9 mouse cellular contexts compared by ENCODE assay signal in the genomic region with DNA sequence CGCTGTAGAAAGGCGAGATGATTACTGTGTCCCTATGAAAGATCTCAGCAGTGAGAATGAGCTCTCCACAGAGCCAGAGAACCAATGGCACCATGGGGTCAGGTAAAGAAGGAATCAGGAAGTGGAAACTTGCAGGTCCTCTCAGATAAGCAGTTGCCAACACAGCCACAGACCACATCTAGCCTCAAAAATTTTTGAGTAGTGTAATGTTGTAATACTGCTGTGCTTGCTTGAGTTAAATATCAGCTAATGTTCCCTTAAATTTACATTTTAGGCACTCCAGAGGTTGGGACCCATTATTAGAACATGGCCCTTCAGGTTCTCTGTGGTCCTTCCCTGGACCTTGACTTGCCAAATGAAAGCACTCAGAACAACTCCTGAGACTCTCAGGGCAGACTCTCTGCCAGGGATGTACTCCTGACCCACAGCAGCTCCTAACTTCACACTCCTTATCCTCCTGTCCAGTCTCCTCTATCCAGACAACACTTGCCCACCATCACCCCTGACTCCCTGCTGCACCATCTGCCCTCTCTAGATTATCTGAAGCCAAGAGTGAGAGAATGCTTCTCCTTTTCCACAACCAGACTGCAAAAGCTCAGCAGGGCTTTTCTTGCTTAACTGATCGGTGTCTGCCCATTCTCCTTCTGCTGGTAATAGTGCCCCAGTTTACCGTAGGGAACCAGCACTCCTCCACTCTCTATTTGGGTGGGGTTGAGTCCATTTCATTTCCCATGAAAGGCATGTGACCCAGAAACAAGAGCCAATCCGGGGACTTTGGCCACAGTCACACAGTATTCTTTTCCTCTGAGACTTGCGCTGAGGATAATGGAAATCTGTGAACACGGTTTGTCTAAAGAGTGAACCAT. TPM values are rescaled to one million over a fixed set of nuclear protein-coding genes. Genes with fewer than 3 reads are reported as not detected.
DNase-seq lines count a peak whose midpoint lies in the region; ATAC-seq and TF ChIP-seq lines count a peak whose summit lies in the region.
"Had no signal": no experiment of that assay in that cellular context is flagged by ENCODE, and none has a peak within 500 bp of the region (broad histone marks: within the 10 kb centered on the region; RNA-seq: fewer than 3 reads in every experiment).

No protein-coding gene starts in this region.

- H3K4me3 ChIP-seq in forebrain, embryonic 12.5 days (replicated peaks): no peak overlapping the region
- no peak overlapping the region for H3K4me3 ChIP-seq in forebrain, embryonic 11.5 days (ENCODE audit: low read depth, low read length)
- no peak overlapping the region for H3K4me3 ChIP-seq in neural tube, embryonic 12.5 days
- peak overlapping the region; percentile 11 for H3K4me3 ChIP-seq in liver, embryonic 16.5 days (ENCODE audit: low read depth, low read length)
- H3K4me3 ChIP-seq in olfactory bulb, adult 2 months (ENCODE audit: insufficient read depth, low read depth, low read length): no peak overlapping the region
- H3K4me3 ChIP-seq: limb, embryonic 15.5 days had no signal

- no peak for ATAC-seq in forebrain, embryonic 12.5 days (ENCODE audit: low FRiP score)
- no peak for ATAC-seq in forebrain, embryonic 11.5 days (replicated peaks; ENCODE audit: low FRiP score)
- no peak for ATAC-seq in neural tube, embryonic 12.5 days (ENCODE audit: low FRiP score, low read depth)
- no peak for ATAC-seq in liver, embryonic 16.5 days (ENCODE audit: low read depth)

- WGBS in forebrain, embryonic 12.5 days: 80% methylated on average over 7 of the region's 7 CpGs
- WGBS in forebrain, embryonic 11.5 days: 80% methylated on average over 7 of the region's 7 CpGs
- 87% methylated on average over 7 of the region's 7 CpGs for WGBS in neural tube, embryonic 12.5 days
- 33% methylated on average over 7 of the region's 7 CpGs for WGBS in liver, embryonic 16.5 days (ENCODE audit: insufficient replicate concordance)
- 51% methylated on average over 7 of the region's 7 CpGs for WGBS in olfactory bulb, adult 2 months

- no peaks in the 10 kb centered on the region for H3K36me3 ChIP-seq in forebrain, embryonic 12.5 days (replicated peaks)
- H3K36me3 ChIP-seq in forebrain, embryonic 11.5 days (ENCODE audit: control insufficient read depth, insufficient read depth, low read length): no peaks in the 10 kb centered on the region
- no peaks in the 10 kb centered on the region for H3K36me3 ChIP-seq in neural tube, embryonic 12.5 days
- H3K36me3 ChIP-seq in liver, embryonic 16.5 days (ENCODE audit: control insufficient read depth, insufficient read depth): no peaks in the 10 kb centered on the region
- H3K36me3 ChIP-seq: limb, embryonic 15.5 days had no signal

- DNase-seq in forebrain, embryonic 11.5 days (ENCODE audit: low spot score): no peak
- no peak for DNase-seq in neural tube, embryonic 10.5 days (ENCODE audit: extremely low spot score, low spot score)
- DNase-seq in frontal cortex, postnatal 14 days (ENCODE audit: low spot score in 2 of 2): no peak
- no peak for DNase-seq in MN1 (ENCODE audit: low spot score)

- no peak overlapping the region for H3K4me2 ChIP-seq in forebrain, embryonic 12.5 days
- H3K4me2 ChIP-seq in forebrain, embryonic 11.5 days (ENCODE audit: low read depth, low read length, severe bottlenecking): no peak overlapping the region
- H3K4me2 ChIP-seq in neural tube, embryonic 12.5 days (replicated peaks): no peak overlapping the region
- H3K4me2 ChIP-seq in liver, embryonic 16.5 days (ENCODE audit: low read depth, low read length): peak overlapping the region; percentile 41
- H3K4me2 ChIP-seq: limb, embryonic 15.5 days had no signal

- peaks cover 38% of the 10 kb centered on the region for H3K4me1 ChIP-seq in forebrain, embryonic 12.5 days
- H3K4me1 ChIP-seq in forebrain, embryonic 11.5 days (replicated peaks; ENCODE audit: control insufficient read depth, insufficient read depth, low read length): peaks cover 7% of the 10 kb centered on the region; the same call in 1 of the 2 replicates
- H3K4me1 ChIP-seq in neural tube, embryonic 12.5 days: peaks cover 29% of the 10 kb centered on the region
- peaks cover 46% of the 10 kb centered on the region for H3K4me1 ChIP-seq in liver, embryonic 16.5 days (ENCODE audit: control insufficient read depth, low read depth, low read length)
- H3K4me1 ChIP-seq in olfactory bulb, adult 2 months (ENCODE audit: control insufficient read depth, insufficient read depth, low read length): peaks cover 19% of the 10 kb centered on the region

- TF ChIP-seq POLR2A in olfactory bulb, adult 2 months (IDR thresholded peaks at IDR 0.05; ENCODE audit: insufficient read depth, low read depth, low read length): no peak

- no peaks in the 10 kb centered on the region for H3K9me3 ChIP-seq in forebrain, embryonic 12.5 days
- H3K9me3 ChIP-seq in forebrain, embryonic 11.5 days (ENCODE audit: control insufficient read depth, low read length): no peaks in the 10 kb centered on the region
- no peaks in the 10 kb centered on the region for H3K9me3 ChIP-seq in neural tube, embryonic 12.5 days
- H3K9me3 ChIP-seq in liver, embryonic 16.5 days (replicated peaks; ENCODE audit: control insufficient read depth, low read length): no peaks in the 10 kb centered on the region
- H3K9me3 ChIP-seq: limb, embryonic 15.5 days had no signal

- H3K9ac ChIP-seq in forebrain, embryonic 12.5 days: 0 out of 2 replicates have a peak overlapping the region, but pooled peaks have one; percentile 13
- H3K9ac ChIP-seq in forebrain, embryonic 11.5 days (ENCODE audit: low read length): no peak overlapping the region
- H3K9ac ChIP-seq in neural tube, embryonic 12.5 days: 0 out of 2 replicates have a peak overlapping the region, but pooled peaks have one; percentile 6
- H3K9ac ChIP-seq in liver, embryonic 16.5 days (ENCODE audit: low read depth, low read length): peak overlapping the region; percentile 24
- H3K9ac ChIP-seq: limb, embryonic 15.5 days had no signal

- H3K27ac ChIP-seq in forebrain, embryonic 12.5 days: no peak overlapping the region
- no peak overlapping the region for H3K27ac ChIP-seq in forebrain, embryonic 11.5 days (ENCODE audit: low read depth, low read length)
- no peak overlapping the region for H3K27ac ChIP-seq in neural tube, embryonic 12.5 days
- peak overlapping the region; percentile 65 for H3K27ac ChIP-seq in liver, embryonic 16.5 days (ENCODE audit: low read length)
- peak overlapping the region; percentile 71; the same call in 1 of the 2 replicates for H3K27ac ChIP-seq in olfactory bulb, adult 2 months (ENCODE audit: insufficient read depth, low read depth, low read length)
- H3K27ac ChIP-seq: limb, embryonic 15.5 days had no signal

- no peak for TF ChIP-seq CTCF in olfactory bulb, adult 2 months (IDR thresholded peaks at IDR 0.05; ENCODE audit: insufficient read depth, low read depth, low read length)

- no peaks in the 10 kb centered on the region for H3K27me3 ChIP-seq in forebrain, embryonic 12.5 days
- no peaks in the 10 kb centered on the region for H3K27me3 ChIP-seq in forebrain, embryonic 11.5 days (ENCODE audit: control insufficient read depth, insufficient read depth, low read length)
- H3K27me3 ChIP-seq in neural tube, embryonic 12.5 days (replicated peaks): no peaks in the 10 kb centered on the region
- H3K27me3 ChIP-seq in liver, embryonic 16.5 days (ENCODE audit: control insufficient read depth, insufficient read depth, low read depth, low read length): no peaks in the 10 kb centered on the region
- H3K27me3 ChIP-seq: limb, embryonic 15.5 days had no signal

RNA-seq across cellular contexts. Expression of a gene that starts 3.5 kb away (rescaled TPM):
- polyA plus RNA-seq in forebrain, embryonic 12.5 days (2016; fragmentation: Nextera tagmentation; extraction: Ambion mirVana): 62.0 and 64.0 TPM in 2 replicates
- 60.6 and 63.5 TPM in 2 replicates for polyA plus RNA-seq in forebrain, embryonic 11.5 days (2014; fragmentation: Nextera tagmentation; extraction: Ambion mirVana)
- polyA plus RNA-seq in neural tube, embryonic 12.5 days (2016; fragmentation: Nextera tagmentation; extraction: Ambion mirVana): 69.2 and 71.6 TPM in 2 replicates
- polyA plus RNA-seq in liver, embryonic 16.5 days (2015; fragmentation: Nextera tagmentation; extraction: Ambion mirVana): 18.4 and 19.8 TPM in 2 replicates
- polyA plus RNA-seq in olfactory bulb, adult 2 months (2012; ENCODE audit: insufficient read depth, insufficient read length, low replicate concordance, missing spikeins): not detected in 2 replicates

RNA-seq across cellular contexts. Expression of a gene that starts 3.6 kb away (rescaled TPM):
- polyA plus RNA-seq in forebrain, embryonic 12.5 days (2016; fragmentation: Nextera tagmentation; extraction: Ambion mirVana): 22.6 and 24.1 TPM in 2 replicates
- polyA plus RNA-seq in forebrain, embryonic 11.5 days (2014; fragmentation: Nextera tagmentation; extraction: Ambion mirVana): 32.4 and 35.6 TPM in 2 replicates
- 19.7 and 23.1 TPM in 2 replicates for polyA plus RNA-seq in neural tube, embryonic 12.5 days (2016; fragmentation: Nextera tagmentation; extraction: Ambion mirVana)
- 8.8 and 10.1 TPM in 2 replicates for polyA plus RNA-seq in liver, embryonic 16.5 days (2015; fragmentation: Nextera tagmentation; extraction: Ambion mirVana)
- not detected in 2 replicates for polyA plus RNA-seq in olfactory bulb, adult 2 months (2012; ENCODE audit: insufficient read depth, insufficient read length, low replicate concordance, missing spikeins)

Comparison
In these comparisons a context has a peak if more than half of its experiments do, and no peak if none do; other contexts are left out.
1. H3K27ac ChIP-seq: peak in liver, embryonic 16.5 days (single experiment) and olfactory bulb, adult 2 months (single experiment); none in forebrain, embryonic 12.5 days (single experiment), forebrain, embryonic 11.5 days (single experiment) and neural tube, embryonic 12.5 days (single experiment).